Mouse (Mus musculus): ENCODE measurements at regions not wholly inside any gene's neighbourhood (a gene's known extent, or its start where the extent isn't known, plus 50 kb on each side); places are given as distances from the start of the nearest gene placed in this dataset.

- DNase-seq (ENCODE audit: low spot score in 2 of 2): peak; percentile 9 to 66
Observed at GRCm38 (mm10) chr15:7459992-7460820, 62.0 kb upstream of the Egflam start.

GRCm38 (mm10) chr15:7462549-7462948, 64.4 kb upstream of the Egflam start:
- no peak for DNase-seq (ENCODE audit: low spot score in 2 of 2)

GRCm38 (mm10) chr15:7463444-7464350, 65.5 kb upstream of the Egflam start:
- DNase-seq (ENCODE audit: low spot score in 2 of 2): no peak

GRCm38 (mm10) chr15:7480211-7480610, 82.0 kb upstream of the Egflam start:
- no peak for DNase-seq (ENCODE audit: low spot score in 2 of 2)

- DNase-seq (ENCODE audit: low spot score in 2 of 2): no peak
Observed at GRCm38 (mm10) chr15:7480792-7481210, 82.6 kb upstream of the Egflam start.

- DNase-seq (ENCODE audit: low spot score in 2 of 2): no peak
Observed at GRCm38 (mm10) chr15:7483686-7484085, 85.5 kb upstream of the Egflam start.

GRCm38 (mm10) chr15:7491091-7491490, 92.9 kb upstream of the Egflam start:
- DNase-seq (ENCODE audit: low spot score in 2 of 2): no peak

GRCm38 (mm10) chr15:7493126-7493669, 95.0 kb upstream of the Egflam start:
- DNase-seq (ENCODE audit: low spot score in 2 of 2): no peak

- no peak for DNase-seq (ENCODE audit: low spot score in 2 of 2)
Observed at GRCm38 (mm10) chr15:7497852-7498251, 99.7 kb upstream of the Egflam start.

GRCm38 (mm10) chr15:7508535-7508934, 110.3 kb upstream of the Egflam start:
- no peak for DNase-seq (ENCODE audit: low spot score in 2 of 2)

- no peak for DNase-seq (ENCODE audit: low spot score in 2 of 2)
Observed at GRCm38 (mm10) chr15:7514743-7515273, 116.6 kb upstream of the Egflam start.

- DNase-seq (ENCODE audit: low spot score in 2 of 2): no peak
Observed at GRCm38 (mm10) chr15:7521611-7522010, 123.4 kb upstream of the Egflam start.

GRCm38 (mm10) chr15:7522902-7523786, 124.9 kb upstream of the Egflam start:
- no peak for DNase-seq (ENCODE audit: low spot score in 2 of 2)

GRCm38 (mm10) chr15:7530959-7531588, 132.9 kb upstream of the Egflam start:
- no peak for DNase-seq (ENCODE audit: low spot score in 2 of 2)

- DNase-seq (ENCODE audit: low spot score in 2 of 2): no peak
Observed at GRCm38 (mm10) chr15:7537858-7538257, 139.7 kb upstream of the Egflam start.

GRCm38 (mm10) chr15:7553190-7553895, 155.1 kb upstream of the Egflam start:
- DNase-seq (ENCODE audit: low spot score in 2 of 2): no peak

- DNase-seq (ENCODE audit: low spot score in 2 of 2): no peak
Observed at GRCm38 (mm10) chr15:7554433-7554832, 156.2 kb upstream of the Egflam start.

GRCm38 (mm10) chr15:7563279-7563678, 165.1 kb upstream of the Egflam start:
- DNase-seq (ENCODE audit: low spot score in 2 of 2): no peak

- DNase-seq (ENCODE audit: low spot score in 2 of 2): peak; percentile 32 to 57
Observed at GRCm38 (mm10) chr15:7563726-7564125, 165.5 kb upstream of the Egflam start.

- no peak for DNase-seq (ENCODE audit: low spot score in 2 of 2)
Observed at GRCm38 (mm10) chr15:7572221-7572620, 174.0 kb upstream of the Egflam start.

Measured in frontal cortex, postnatal 10 days (tissue).